Mouse (Mus musculus) MEL (cell line): Measurements from ENCODE around the gene Kansl1. TPM values are rescaled to one million over a fixed set of nuclear protein-coding genes. Genes with fewer than 3 reads are reported as not detected.
A peak's percentile ranks its signal among the peaks of the same experiment; 100 is the strongest.

Source experiments
- DNase-seq: peaks from one replicate; pipeline ENCODE4 v3.0.0; 2011; ENCODE audit warnings: low read depth, low spot score
- H3K27ac ChIP-seq: 2 replicates; pipeline ENCODE4 v1.5.1; 2012; ENCODE audit warnings: low read depth, mild to moderate bottlenecking, control low read depth, low read length, moderate library complexity; ENCODE audit not compliant: control insufficient read depth
- H3K27me3 ChIP-seq, 2 experiments: fragments of 150-350 bp in 1 of 2; sonication (generic) in 1 of 2; 2 replicates each; pipeline ENCODE4 v1.6.1; 2012; ENCODE audit warnings: low read length in 2 of 2, mild to moderate bottlenecking in 2 of 2, improper control_type of control experiment in 1 of 2, moderate library complexity in 1 of 2; ENCODE audit not compliant: insufficient read depth in 2 of 2, control insufficient read depth in 1 of 2
- H3K36me3 ChIP-seq, 2 experiments: 2 replicates each; pipeline ENCODE4 v1.6.1; 2012 to 2014; ENCODE audit warnings: low read length in 2 of 2, improper control_type of control experiment in 1 of 2, inconsistent platforms in 1 of 2, mild to moderate bottlenecking in 1 of 2; ENCODE audit not compliant: insufficient read depth in 2 of 2, control insufficient read depth in 1 of 2
- H3K4me1 ChIP-seq, 2 experiments: fragments of 150-350 bp in 1 of 2; sonication (generic) in 1 of 2; 2 replicates each; pipeline ENCODE4 v1.6.1; 2012; ENCODE audit warnings: low read length in 2 of 2, improper control_type of control experiment in 1 of 2, mild to moderate bottlenecking in 1 of 2; ENCODE audit not compliant: insufficient read depth in 2 of 2, control insufficient read depth in 1 of 2
- H3K4me3 ChIP-seq, 2 experiments: fragments of 150-350 bp in 1 of 2; sonication (generic) in 1 of 2; 2 replicates each; pipeline ENCODE4 v1.5.1; 2012; ENCODE audit warnings: low read depth in 2 of 2, low read length in 2 of 2, mild to moderate bottlenecking in 2 of 2, moderate library complexity in 2 of 2, control low read depth in 1 of 2, improper control_type of control experiment in 1 of 2; ENCODE audit not compliant: control insufficient read depth in 1 of 2, insufficient read depth in 1 of 2
- H3K79me2 ChIP-seq: 2 replicates; pipeline ENCODE4 v1.6.1; 2012; ENCODE audit warnings: mild to moderate bottlenecking, low read length, moderate library complexity; ENCODE audit not compliant: control insufficient read depth, poor library complexity, insufficient read depth
- H3K9ac ChIP-seq: 2 replicates; pipeline ENCODE4 v1.6.1; 2012; ENCODE audit warnings: low read depth, mild to moderate bottlenecking, control low read depth, low read length, moderate library complexity; ENCODE audit not compliant: control insufficient read depth, poor library complexity, severe bottlenecking
- H3K9me3 ChIP-seq: fragments of 150-350 bp; sonication (generic); replicated peaks from 2 replicates; pipeline ENCODE4 v1.6.1; 2012; ENCODE audit warnings: mild to moderate bottlenecking, low read length, improper control_type of control experiment, moderate library complexity; ENCODE audit not compliant: insufficient read depth
- BHLHE40 ChIP-seq: IDR thresholded peaks from 2 replicates; pipeline ENCODE4 v1.6.1; 2012; ENCODE audit warnings: low read depth, mild to moderate bottlenecking, inconsistent platforms, low read length, improper control_type of control experiment, borderline replicate concordance
- CHD1 ChIP-seq: IDR thresholded peaks from 2 replicates; pipeline ENCODE4 v1.6.1; 2012; ENCODE audit warnings: low read depth, mild to moderate bottlenecking, inconsistent platforms, low read length, improper control_type of control experiment
- CHD2 ChIP-seq: IDR thresholded peaks from 2 replicates; pipeline ENCODE4 v1.6.1; 2011; ENCODE audit warnings: low read length, improper control_type of control experiment
- CTCF ChIP-seq, 3 experiments: IDR thresholded peaks in 2 of 3; conservative IDR thresholded peaks in 1 of 3; 2 replicates each; pipeline ENCODE4 v1.5.1; 2011 to 2012; ENCODE audit warnings: low read length in 3 of 3, low read depth in 2 of 3, mild to moderate bottlenecking in 2 of 3, improper control_type of control experiment in 1 of 3, inconsistent platforms in 1 of 3, mixed read lengths in 1 of 3, moderate library complexity in 1 of 3; ENCODE audit not compliant: control insufficient read depth in 1 of 3, insufficient read depth in 1 of 3, poor library complexity in 1 of 3, severe bottlenecking in 1 of 3
- E2F4 ChIP-seq: IDR thresholded peaks from 2 replicates; pipeline ENCODE4 v1.6.1; 2011; ENCODE audit warnings: low read depth, low read length, improper control_type of control experiment, borderline replicate concordance
- JUND ChIP-seq: IDR thresholded peaks from 2 replicates; pipeline ENCODE4 v1.6.1; 2011; ENCODE audit warnings: low read depth, mild to moderate bottlenecking, improper control_type of control experiment, low read length
- KAT2A ChIP-seq: conservative IDR thresholded peaks from 2 replicates; pipeline ENCODE4 v1.6.1; 2012; ENCODE audit warnings: low read depth, low read length, improper control_type of control experiment, inconsistent platforms
- MAX ChIP-seq: IDR thresholded peaks from 2 replicates; pipeline ENCODE4 v1.6.1; 2011; ENCODE audit warnings: low read length, improper control_type of control experiment
- MAZ ChIP-seq: IDR thresholded peaks from 2 replicates; pipeline ENCODE4 v1.6.1; 2012; ENCODE audit warnings: low read depth, mild to moderate bottlenecking, inconsistent platforms, low read length, improper control_type of control experiment
- MXI1 ChIP-seq: IDR thresholded peaks from 2 replicates; pipeline ENCODE4 v1.6.1; 2011; ENCODE audit warnings: mild to moderate bottlenecking, low read depth, low read length, improper control_type of control experiment
- NELFE ChIP-seq: IDR thresholded peaks from 2 replicates; pipeline ENCODE4 v1.6.1; 2011; ENCODE audit warnings: low read depth, low read length, improper control_type of control experiment
- POLR2A ChIP-seq, 2 experiments: IDR thresholded peaks; 2 replicates each; pipeline ENCODE4 v1.6.1; 2011 to 2012; ENCODE audit warnings: low read length in 2 of 2, mild to moderate bottlenecking in 2 of 2, control low read depth in 1 of 2, improper control_type of control experiment in 1 of 2, low read depth in 1 of 2, moderate library complexity in 1 of 2; ENCODE audit not compliant: control insufficient read depth in 1 of 2, insufficient read depth in 1 of 2, poor library complexity in 1 of 2
- RAD21 ChIP-seq: IDR thresholded peaks from 2 replicates; pipeline ENCODE4 v1.6.1; 2011; ENCODE audit warnings: mild to moderate bottlenecking, low read depth, low read length, improper control_type of control experiment
- SMC3 ChIP-seq: IDR thresholded peaks from 2 replicates; pipeline ENCODE4 v1.6.1; 2011; ENCODE audit warnings: low read depth, low read length, improper control_type of control experiment
- TAL1 ChIP-seq: IDR thresholded peaks from 2 replicates; pipeline ENCODE4 v1.6.1; 2012; ENCODE audit warnings: mild to moderate bottlenecking, inconsistent platforms, low read length, moderate library complexity, mixed read lengths
- UBTF ChIP-seq: IDR thresholded peaks from 2 replicates; pipeline ENCODE4 v1.6.1; 2012; ENCODE audit warnings: low read depth, mild to moderate bottlenecking, inconsistent platforms, low read length, improper control_type of control experiment, moderate library complexity, borderline replicate concordance; ENCODE audit not compliant: insufficient read depth
- ZC3H11A ChIP-seq: IDR thresholded peaks from 2 replicates; pipeline ENCODE4 v1.6.1; 2012; ENCODE audit warnings: low read depth, mild to moderate bottlenecking, inconsistent platforms, low read length, improper control_type of control experiment
- ZMIZ1 ChIP-seq: IDR thresholded peaks from 2 replicates; pipeline ENCODE4 v1.6.1; 2012; ENCODE audit warnings: low read depth, mild to moderate bottlenecking, inconsistent platforms, low read length, improper control_type of control experiment, moderate library complexity
- polyA plus RNA-seq, 2 experiments: library from polyadenylated mRNA; stranded (reverse) in 1 of 2; unstranded in 1 of 2; fragments of >175 nt in 1 of 2; fragments of >200 nt in 1 of 2; gene quantifications; 2 replicates each; pipeline versions ENCODE4 v1.2.1 to v1.2.4; 2012; ENCODE audit warnings: low replicate concordance in 2 of 2, low read depth in 1 of 2; ENCODE audit not compliant: insufficient read length in 2 of 2, insufficient read depth in 1 of 2, missing spikeins in 1 of 2
- total RNA-seq: library from RNA; depleted of rRNA; stranded (reverse); fragments of 300-350 nt; gene quantifications from 2 replicates; pipeline ENCODE4 v1.2.3, GENCODE M21; 2012

Gene Kansl1
- total and polyA plus RNA-seq, 3 experiments = 14.9 to 76.3 (median 56.4) TPM

GRCm38 (mm10) chr11:104315703-104316102, 153.0 kb downstream of the Kansl1 start (continued):
- TF ChIP-seq ZMIZ1 = no peak

- peak; percentile 55 for DNase-seq
- TF ChIP-seq BHLHE40 = 0 out of 2 replicates have a peak, but pooled peaks have one; percentile 28
- TF ChIP-seq RAD21 = peak; percentile 67
- TF ChIP-seq MAZ = peak; percentile 46; the same call in 1 of the 2 replicates
- TF ChIP-seq SMC3 = peak; percentile 60
- TF ChIP-seq E2F4 = no peak
- peak; percentile 88 to 95 (median 94) for TF ChIP-seq CTCF (IDR thresholded peaks at IDR 0.05 in 2 of 3, conservative IDR thresholded peaks at IDR 0.05 in 1 of 3; ENCODE audit: control insufficient read depth in 1 of 3, insufficient read depth in 1 of 3, low read depth in 2 of 3, low read length in 3 of 3, poor library complexity in 1 of 3, severe bottlenecking in 1 of 3)
- TF ChIP-seq ZC3H11A = peak; percentile 51
- TF ChIP-seq KAT2A = no peak
- Histone ChIP-seq H3K79me2 (no peaks in the 10 kb centered on the region), H3K9ac (no peak overlapping the region), H3K9me3 (no peaks in the 10 kb centered on the region), H3K27me3 (no peaks in the 10 kb centered on the region), H3K27ac (no peak overlapping the region), H3K4me3 (no peak overlapping the region), H3K4me1 (peaks cover 3 to 18% of the 10 kb centered on the region in 2 experiments; a peak in 3 of 4 replicates), H3K36me3 (peaks cover 0 to 5% of the 10 kb centered on the region in 2 experiments; a peak in 1 of 4 replicates)
Measured at GRCm38 (mm10) chr11:104311643-104312042, 157.0 kb downstream of the Kansl1 start.

GRCm38 (mm10) chr11:104310226-104310887, 158.3 kb downstream of the Kansl1 start:
- Histone ChIP-seq H3K27ac (no peak overlapping the region), H3K9ac (no peak overlapping the region), H3K36me3 (peaks cover 0 to 7% of the 10 kb centered on the region in 2 experiments; a peak in 2 of 4 replicates), H3K27me3 (no peaks in the 10 kb centered on the region), H3K4me3 (no peak overlapping the region), H3K79me2 (no peaks in the 10 kb centered on the region), H3K9me3 (no peaks in the 10 kb centered on the region), H3K4me1 (peaks cover 3 to 20% of the 10 kb centered on the region in 2 experiments; a peak in 3 of 4 replicates)
- no peak for TF ChIP-seq BHLHE40
- TF ChIP-seq MXI1 = no peak
- TF ChIP-seq MAX = no peak
- no peak; the same call in 1 of the 2 replicates for TF ChIP-seq NELFE
- TF ChIP-seq POLR2A (IDR thresholded peaks at IDR 0.05; ENCODE audit: control insufficient read depth in 1 of 2, insufficient read depth in 1 of 2, low read depth in 1 of 2, low read length in 2 of 2, poor library complexity in 1 of 2) = no peak
- no peak for TF ChIP-seq E2F4
- no peak for TF ChIP-seq CHD1
- no peak for TF ChIP-seq KAT2A
- TF ChIP-seq CHD2 = no peak
- no peak for TF ChIP-seq CTCF (IDR thresholded peaks at IDR 0.05 in 2 of 3, conservative IDR thresholded peaks at IDR 0.05 in 1 of 3; ENCODE audit: control insufficient read depth in 1 of 3, insufficient read depth in 1 of 3, low read depth in 2 of 3, low read length in 3 of 3, poor library complexity in 1 of 3, severe bottlenecking in 1 of 3)
- no peak for TF ChIP-seq SMC3
- TF ChIP-seq JUND = no peak
- no peak for TF ChIP-seq UBTF
- no peak for TF ChIP-seq TAL1
- DNase-seq = peak; percentile 36
